Mouse (Mus musculus): Measurements from ENCODE around the gene Astl. TPM values are rescaled to one million over a fixed set of nuclear protein-coding genes. Genes with fewer than 3 reads are reported as not detected.
A peak's percentile ranks its signal among the peaks of the same experiment; 100 is the strongest.
"Not testable (repeated sequence)": the region's sequence is repeated elsewhere in the genome, so short reads cannot be mapped to it uniquely, and the experiment has no call there.

The Astl gene
- polyA plus RNA-seq (2012; rRNA removed): not detected in 2 replicates

GRCm38 (mm10) chr2:127338416-127338815, at the start of gene Astl:
Gene Astl, plus strand, starts transcription at chr2:127338639.
- Histone ChIP-seq H3K27me3 (ENCODE audit: control insufficient read depth, insufficient read depth, low read length) (no peaks in the 10 kb centered on the region), H3K4me1 (ENCODE audit: control insufficient read depth, insufficient read depth, low read length) (no peaks in the 10 kb centered on the region), H3K27ac (ENCODE audit: insufficient read depth, low read length) (no peak within 1 kb of the TSS), H3K4me3 (replicated peaks; ENCODE audit: insufficient read depth, low read depth, low read length) (no peak within 1 kb of the TSS)
- TF ChIP-seq POLR2A (IDR thresholded peaks at IDR 0.05; ENCODE audit: borderline replicate concordance, insufficient read depth, low read length) (no peak), CTCF (IDR thresholded peaks at IDR 0.05; ENCODE audit: borderline replicate concordance, insufficient read depth, low read depth, low read length) (no peak)
- 93% methylated on average over 4 of the region's 4 CpGs for WGBS
- no peak for DNase-seq

DNA sequence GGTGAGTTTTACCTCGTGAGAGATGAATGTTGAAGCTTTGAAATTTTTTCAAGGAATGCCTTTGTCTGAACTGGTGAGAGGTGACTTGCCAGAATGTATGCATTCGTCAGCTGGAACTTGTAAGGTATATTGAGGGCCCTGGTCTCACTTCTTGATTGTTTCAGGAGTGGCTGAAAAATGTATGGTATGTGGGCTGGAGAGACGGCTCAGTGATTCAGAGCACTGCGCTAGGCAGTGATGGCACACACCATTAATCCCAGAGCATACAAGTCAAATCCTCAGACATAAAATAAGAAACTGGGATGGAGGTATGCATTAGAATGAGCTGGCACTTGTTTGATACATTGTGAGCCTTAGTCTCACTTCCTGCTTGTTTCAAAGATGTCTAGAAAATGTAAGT, 46.2 kb upstream of the Astl start:
- 90% methylated on average over 4 of the region's 4 CpGs for WGBS
- no peak for DNase-seq
- TF ChIP-seq POLR2A (IDR thresholded peaks at IDR 0.05; ENCODE audit: borderline replicate concordance, insufficient read depth, low read length): no peak
- no peak for TF ChIP-seq CTCF (IDR thresholded peaks at IDR 0.05; ENCODE audit: borderline replicate concordance, insufficient read depth, low read depth, low read length)

GRCm38 (mm10) chr2:127297001-127297805, 41.2 kb upstream of the Astl start:
- 79% methylated on average over 7 of the region's 7 CpGs for WGBS
- Histone ChIP-seq H3K27me3 (ENCODE audit: control insufficient read depth, insufficient read depth, low read length) (no peaks in the 10 kb centered on the region), H3K4me3 (replicated peaks; ENCODE audit: insufficient read depth, low read depth, low read length) (no peak overlapping the region), H3K27ac (ENCODE audit: insufficient read depth, low read length) (no peak overlapping the region), H3K4me1 (ENCODE audit: control insufficient read depth, insufficient read depth, low read length) (no peaks in the 10 kb centered on the region; the same call in none of the 2 replicates)
- TF ChIP-seq POLR2A (IDR thresholded peaks at IDR 0.05; ENCODE audit: borderline replicate concordance, insufficient read depth, low read length) (no peak), CTCF (IDR thresholded peaks at IDR 0.05; ENCODE audit: borderline replicate concordance, insufficient read depth, low read depth, low read length) (no peak)
- no peak for DNase-seq

More for the DNA sequence above, 46.2 kb upstream of the Astl start:
- H3K27ac ChIP-seq (ENCODE audit: insufficient read depth, low read length): no peak overlapping the region
- H3K27me3 ChIP-seq (ENCODE audit: control insufficient read depth, insufficient read depth, low read length): no peaks in the 10 kb centered on the region
- no peaks in the 10 kb centered on the region; the same call in 1 of the 2 replicates for H3K4me1 ChIP-seq (ENCODE audit: control insufficient read depth, insufficient read depth, low read length)
- H3K4me3 ChIP-seq (replicated peaks; ENCODE audit: insufficient read depth, low read depth, low read length): no peak overlapping the region

DNA sequence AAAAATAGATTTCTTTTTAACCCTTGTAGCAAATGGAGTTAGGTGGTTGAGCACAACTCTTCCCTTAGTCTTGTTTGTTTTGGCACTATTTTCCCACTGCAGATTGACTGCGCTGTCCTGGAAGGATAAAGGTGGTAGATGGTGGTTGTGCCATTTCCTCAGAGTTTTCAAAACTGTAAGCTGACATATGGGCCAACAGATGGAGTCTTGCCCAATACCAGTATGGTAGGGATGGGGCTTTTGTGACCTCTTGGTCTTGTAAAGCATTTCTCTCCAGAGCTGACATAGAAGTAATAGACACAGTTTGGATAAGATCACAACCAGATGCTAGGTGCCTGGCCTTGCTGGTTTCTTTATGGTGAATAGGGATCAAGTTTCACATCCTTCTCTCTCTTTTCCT, 40.4 kb upstream of the Astl start:
- 64% methylated on average over 1 of the region's 1 CpGs for whole genome bisulfite sequencing
- H3K4me1 ChIP-seq (ENCODE audit: control insufficient read depth, insufficient read depth, low read length): no peaks in the 10 kb centered on the region; the same call in none of the 2 replicates
- no peak overlapping the region for H3K4me3 ChIP-seq (replicated peaks; ENCODE audit: insufficient read depth, low read depth, low read length)
- no peak overlapping the region for H3K27ac ChIP-seq (ENCODE audit: insufficient read depth, low read length)
- peak in 1 of 2 experiments; percentile 37 for DNase-seq
- no peak for TF ChIP-seq POLR2A (IDR thresholded peaks at IDR 0.05; ENCODE audit: borderline replicate concordance, insufficient read depth, low read length)
- TF ChIP-seq CTCF (IDR thresholded peaks at IDR 0.05; ENCODE audit: borderline replicate concordance, insufficient read depth, low read depth, low read length): no peak
- no peaks in the 10 kb centered on the region for H3K27me3 ChIP-seq (ENCODE audit: control insufficient read depth, insufficient read depth, low read length)

DNA sequence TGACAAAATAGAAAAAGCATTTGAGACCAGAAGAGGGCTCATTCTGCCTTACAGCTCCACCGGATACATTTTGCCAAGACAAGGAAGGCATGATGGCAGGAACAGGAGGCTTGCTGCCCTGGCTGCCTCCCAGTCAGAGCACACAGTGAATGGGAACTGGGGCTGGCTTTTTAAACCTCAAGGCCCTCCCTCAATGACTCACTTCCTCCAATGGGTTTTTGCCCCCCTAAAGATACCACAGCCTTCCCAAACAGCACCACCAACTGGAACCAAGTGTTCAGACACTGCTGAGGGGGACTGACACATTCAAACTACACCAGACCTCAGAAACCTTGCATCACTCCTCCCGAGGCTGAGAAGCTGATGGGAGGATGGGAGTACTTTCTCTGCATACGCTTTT, 37.7 kb upstream of the Astl start:
- Histone ChIP-seq H3K27ac (ENCODE audit: insufficient read depth, low read length) (no peak overlapping the region), H3K4me3 (replicated peaks; ENCODE audit: insufficient read depth, low read depth, low read length) (no peak overlapping the region), H3K4me1 (ENCODE audit: control insufficient read depth, insufficient read depth, low read length) (no peaks in the 10 kb centered on the region; the same call in none of the 2 replicates), H3K27me3 (ENCODE audit: control insufficient read depth, insufficient read depth, low read length) (no peaks in the 10 kb centered on the region)
- DNase-seq: no peak
- WGBS: 71% methylated on average over 3 of the region's 3 CpGs
- TF ChIP-seq POLR2A (IDR thresholded peaks at IDR 0.05; ENCODE audit: borderline replicate concordance, insufficient read depth, low read length): no peak
- TF ChIP-seq CTCF (IDR thresholded peaks at IDR 0.05; ENCODE audit: borderline replicate concordance, insufficient read depth, low read depth, low read length): no peak

- H3K4me3 ChIP-seq (replicated peaks; ENCODE audit: insufficient read depth, low read depth, low read length): no peak overlapping the region
- 91% methylated on average over 3 of the region's 3 CpGs for WGBS
- H3K27ac ChIP-seq (ENCODE audit: insufficient read depth, low read length): no peak overlapping the region
- H3K27me3 ChIP-seq (ENCODE audit: control insufficient read depth, insufficient read depth, low read length): no peaks in the 10 kb centered on the region
- TF ChIP-seq CTCF (IDR thresholded peaks at IDR 0.05; ENCODE audit: borderline replicate concordance, insufficient read depth, low read depth, low read length) (no peak), POLR2A (IDR thresholded peaks at IDR 0.05; ENCODE audit: borderline replicate concordance, insufficient read depth, low read length) (no peak)
- no peak for DNase-seq
- H3K4me1 ChIP-seq (ENCODE audit: control insufficient read depth, insufficient read depth, low read length): no peaks in the 10 kb centered on the region; the same call in none of the 2 replicates
Measured at GRCm38 (mm10) chr2:127301883-127302282, 36.6 kb upstream of the Astl start.

GRCm38 (mm10) chr2:127304192-127304591, 34.2 kb upstream of the Astl start:
- not testable (repeated sequence) for DNase-seq; H3K4me1 ChIP-seq (ENCODE audit: control insufficient read depth, insufficient read depth, low read length); H3K27ac ChIP-seq (ENCODE audit: insufficient read depth, low read length); H3K4me3 ChIP-seq (replicated peaks; ENCODE audit: insufficient read depth, low read depth, low read length); H3K27me3 ChIP-seq (ENCODE audit: control insufficient read depth, insufficient read depth, low read length)
- WGBS: 92% methylated on average over 4 of the region's 4 CpGs

GRCm38 (mm10) chr2:127304609-127305210, 33.7 kb upstream of the Astl start:
- DNase-seq: no peak
- 77% methylated on average over 3 of the region's 3 CpGs for WGBS
- no peaks in the 10 kb centered on the region for H3K4me1 ChIP-seq (ENCODE audit: control insufficient read depth, insufficient read depth, low read length)
- no peak overlapping the region for H3K27ac ChIP-seq (ENCODE audit: insufficient read depth, low read length)
- TF ChIP-seq CTCF (IDR thresholded peaks at IDR 0.05; ENCODE audit: borderline replicate concordance, insufficient read depth, low read depth, low read length) (no peak), POLR2A (IDR thresholded peaks at IDR 0.05; ENCODE audit: borderline replicate concordance, insufficient read depth, low read length) (no peak)
- H3K4me3 ChIP-seq (replicated peaks; ENCODE audit: insufficient read depth, low read depth, low read length): no peak overlapping the region
- no peaks in the 10 kb centered on the region for H3K27me3 ChIP-seq (ENCODE audit: control insufficient read depth, insufficient read depth, low read length)

All from cerebellum, adult 2 months (tissue).